Mouse (Mus musculus): ENCODE results near the gene Slc2a8. TPM values are rescaled to one million over a fixed set of nuclear protein-coding genes. Genes with fewer than 3 reads are reported as not detected.
"Not testable (repeated sequence)": the region's sequence is repeated elsewhere in the genome, so short reads cannot be mapped to it uniquely, and the experiment has no call there.

The Slc2a8 gene
- 15.4 and 18.3 TPM in 2 replicates for polyA plus RNA-seq (2015; fragmentation: Nextera tagmentation; extraction: Ambion mirVana)

- under 1% methylated on average over 43 of the region's 50 CpGs for WGBS
- ATAC-seq: peak; percentile 98
- no peaks in the 10 kb centered on the region for H3K36me3 ChIP-seq (ENCODE audit: poor library complexity, severe bottlenecking)
Measured at GRCm38 (mm10) chr2:32981725-32982271, at the start of gene Slc2a8. Gene Slc2a8, minus strand, starts transcription at chr2:32982083.

GRCm38 (mm10) chr2:33025040-33025439 is 43.2 kb upstream of the Slc2a8 start:
- WGBS: 86% methylated on average over 4 of the region's 4 CpGs
- no peaks in the 10 kb centered on the region for H3K27me3 ChIP-seq
- H3K9me3 ChIP-seq (replicated peaks): no peaks in the 10 kb centered on the region
- no peak overlapping the region for H3K27ac ChIP-seq
- no peak overlapping the region for H3K4me3 ChIP-seq
- no peaks in the 10 kb centered on the region for H3K4me1 ChIP-seq
- ATAC-seq: no peak
- no peak overlapping the region for H3K4me2 ChIP-seq
- no peak overlapping the region for H3K9ac ChIP-seq
- no peaks in the 10 kb centered on the region; the same call in 1 of the 2 replicates for H3K36me3 ChIP-seq (ENCODE audit: poor library complexity, severe bottlenecking)

More at GRCm38 (mm10) chr2:32981725-32982271, at the start of gene Slc2a8:
- H3K4me1 ChIP-seq: peaks cover 19% of the 10 kb centered on the region
- H3K9me3 ChIP-seq (replicated peaks): no peaks in the 10 kb centered on the region
- H3K27me3 ChIP-seq: peaks cover 7% of the 10 kb centered on the region
- peak within 1 kb of the TSS; percentile 68 for H3K4me3 ChIP-seq
- H3K4me2 ChIP-seq: peak within 1 kb of the TSS; percentile 100
- H3K27ac ChIP-seq: 0 out of 2 replicates have a peak within 1 kb of the TSS, but pooled peaks have one; percentile 5
- peak within 1 kb of the TSS; percentile 91 for H3K9ac ChIP-seq

- Histone ChIP-seq H3K4me1 (no peaks in the 10 kb centered on the region), H3K36me3 (ENCODE audit: poor library complexity, severe bottlenecking) (no peaks in the 10 kb centered on the region; the same call in 1 of the 2 replicates), H3K4me2 (no peak overlapping the region), H3K27me3 (no peaks in the 10 kb centered on the region), H3K4me3 (no peak overlapping the region), H3K9ac (no peak overlapping the region), H3K9me3 (replicated peaks) (no peaks in the 10 kb centered on the region), H3K27ac (no peak overlapping the region)
- ATAC-seq: no peak
- WGBS: 69% methylated on average over 10 of the region's 10 CpGs
Measured at GRCm38 (mm10) chr2:33024564-33024963, 42.7 kb upstream of the Slc2a8 start.

GRCm38 (mm10) chr2:33022846-33023245 is 41.0 kb upstream of the Slc2a8 start:
- Histone ChIP-seq H3K4me2 (no peak overlapping the region), H3K4me1 (no peaks in the 10 kb centered on the region), H3K27me3 (no peaks in the 10 kb centered on the region), H3K9ac (no peak overlapping the region), H3K27ac (no peak overlapping the region), H3K36me3 (ENCODE audit: poor library complexity, severe bottlenecking) (no peaks in the 10 kb centered on the region), H3K9me3 (replicated peaks) (no peaks in the 10 kb centered on the region), H3K4me3 (no peak overlapping the region)
- 84% methylated on average over 6 of the region's 6 CpGs for WGBS
- no peak for ATAC-seq

GRCm38 (mm10) chr2:33018026-33018425 is 36.1 kb upstream of the Slc2a8 start:
- no peak overlapping the region for H3K27ac ChIP-seq
- no peak for ATAC-seq
- H3K36me3 ChIP-seq (ENCODE audit: poor library complexity, severe bottlenecking): no peaks in the 10 kb centered on the region
- H3K27me3 ChIP-seq: no peaks in the 10 kb centered on the region
- H3K9me3 ChIP-seq (replicated peaks): no peaks in the 10 kb centered on the region
- H3K4me1 ChIP-seq: 0 out of 2 replicates have a peak, but pooled peaks cover 6% of the 10 kb centered on the region
- WGBS: 11% methylated on average over 6 of the region's 6 CpGs
- no peak overlapping the region for H3K9ac ChIP-seq
- no peak overlapping the region for H3K4me2 ChIP-seq
- H3K4me3 ChIP-seq: no peak overlapping the region

GRCm38 (mm10) chr2:33017191-33017590 is 35.3 kb upstream of the Slc2a8 start:
- Histone ChIP-seq H3K9ac (no peak overlapping the region), H3K27me3 (no peaks in the 10 kb centered on the region), H3K36me3 (ENCODE audit: poor library complexity, severe bottlenecking) (no peaks in the 10 kb centered on the region), H3K4me3 (no peak overlapping the region), H3K4me2 (no peak overlapping the region), H3K27ac (no peak overlapping the region), H3K9me3 (replicated peaks) (no peaks in the 10 kb centered on the region), H3K4me1 (0 out of 2 replicates have a peak, but pooled peaks cover 6% of the 10 kb centered on the region)
- 81% methylated on average over 2 of the region's 2 CpGs for WGBS
- no peak for ATAC-seq

GRCm38 (mm10) chr2:33014877-33015276 is 33.0 kb upstream of the Slc2a8 start:
- H3K4me2 ChIP-seq: no peak overlapping the region
- no peak overlapping the region for H3K4me3 ChIP-seq
- H3K27me3 ChIP-seq: no peaks in the 10 kb centered on the region
- H3K36me3 ChIP-seq (ENCODE audit: poor library complexity, severe bottlenecking): no peaks in the 10 kb centered on the region
- WGBS: 69% methylated on average over 5 of the region's 5 CpGs
- H3K9me3 ChIP-seq (replicated peaks): no peaks in the 10 kb centered on the region
- ATAC-seq: 0 out of 2 replicates have a peak, but pooled peaks have one; percentile 45
- H3K4me1 ChIP-seq: 0 out of 2 replicates have a peak, but pooled peaks cover 6% of the 10 kb centered on the region
- no peak overlapping the region for H3K9ac ChIP-seq
- no peak overlapping the region for H3K27ac ChIP-seq

- H3K4me2 ChIP-seq; ATAC-seq; H3K9ac ChIP-seq; H3K27me3 ChIP-seq; H3K9me3 ChIP-seq (replicated peaks); H3K27ac ChIP-seq; H3K4me3 ChIP-seq; H3K4me1 ChIP-seq; H3K36me3 ChIP-seq (ENCODE audit: poor library complexity, severe bottlenecking): not testable (repeated sequence)
- WGBS: 83% methylated on average over 4 of the region's 4 CpGs
Measured at GRCm38 (mm10) chr2:33009055-33009454, 27.2 kb upstream of the Slc2a8 start.

- Histone ChIP-seq H3K4me1 (no peaks in the 10 kb centered on the region), H3K9me3 (replicated peaks) (no peaks in the 10 kb centered on the region), H3K36me3 (ENCODE audit: poor library complexity, severe bottlenecking) (0 out of 2 replicates have a peak, but pooled peaks cover 8% of the 10 kb centered on the region), H3K9ac (no peak overlapping the region), H3K4me3 (no peak overlapping the region), H3K27me3 (no peaks in the 10 kb centered on the region), H3K4me2 (no peak overlapping the region), H3K27ac (no peak overlapping the region)
- 66% methylated on average over 5 of the region's 5 CpGs for WGBS
- no peak for ATAC-seq
Measured at GRCm38 (mm10) chr2:33005041-33005440, 23.2 kb upstream of the Slc2a8 start.

- Histone ChIP-seq H3K27me3 (no peaks in the 10 kb centered on the region), H3K4me3 (no peak overlapping the region), H3K9ac (no peak overlapping the region), H3K36me3 (ENCODE audit: poor library complexity, severe bottlenecking) (0 out of 2 replicates have a peak, but pooled peaks cover 8% of the 10 kb centered on the region), H3K4me1 (no peaks in the 10 kb centered on the region), H3K4me2 (no peak overlapping the region), H3K27ac (no peak overlapping the region), H3K9me3 (replicated peaks) (no peaks in the 10 kb centered on the region)
- WGBS: 90% methylated on average over 7 of the region's 7 CpGs
- ATAC-seq: no peak
Measured at GRCm38 (mm10) chr2:33002144-33002543, 20.3 kb upstream of the Slc2a8 start.

- no peaks in the 10 kb centered on the region for H3K27me3 ChIP-seq
- H3K9ac ChIP-seq: no peak overlapping the region
- 98% methylated on average over 2 of the region's 2 CpGs for WGBS
- 0 out of 2 replicates have a peak, but pooled peaks cover 3% of the 10 kb centered on the region for H3K36me3 ChIP-seq (ENCODE audit: poor library complexity, severe bottlenecking)
- ATAC-seq: no peak
- H3K4me2 ChIP-seq: no peak overlapping the region
- no peaks in the 10 kb centered on the region for H3K4me1 ChIP-seq
- H3K4me3 ChIP-seq: no peak overlapping the region
- no peaks in the 10 kb centered on the region for H3K9me3 ChIP-seq (replicated peaks)
- no peak overlapping the region for H3K27ac ChIP-seq
Measured at GRCm38 (mm10) chr2:32999752-33000151, 17.9 kb upstream of the Slc2a8 start.

GRCm38 (mm10) chr2:32997792-32998191 is 15.9 kb upstream of the Slc2a8 start:
- 0 out of 2 replicates have a peak, but pooled peaks cover 3% of the 10 kb centered on the region for H3K36me3 ChIP-seq (ENCODE audit: poor library complexity, severe bottlenecking)
- H3K9me3 ChIP-seq (replicated peaks): no peaks in the 10 kb centered on the region
- no peaks in the 10 kb centered on the region for H3K27me3 ChIP-seq
- ATAC-seq: no peak
- H3K4me3 ChIP-seq: no peak overlapping the region
- H3K4me2 ChIP-seq: no peak overlapping the region
- H3K27ac ChIP-seq: no peak overlapping the region
- no peak overlapping the region for H3K9ac ChIP-seq
- H3K4me1 ChIP-seq: no peaks in the 10 kb centered on the region
- WGBS: 83% methylated on average over 4 of the region's 4 CpGs

- H3K9ac ChIP-seq: no peak overlapping the region
Measured at GRCm38 (mm10) chr2:32997081-32997480, 15.2 kb upstream of the Slc2a8 start.

More at GRCm38 (mm10) chr2:32997081-32997480, 15.2 kb upstream of the Slc2a8 start:
- Histone ChIP-seq H3K36me3 (ENCODE audit: poor library complexity, severe bottlenecking) (no peaks in the 10 kb centered on the region), H3K4me1 (no peaks in the 10 kb centered on the region), H3K27ac (no peak overlapping the region), H3K27me3 (no peaks in the 10 kb centered on the region), H3K9me3 (replicated peaks) (no peaks in the 10 kb centered on the region), H3K4me3 (no peak overlapping the region), H3K4me2 (no peak overlapping the region)
- 59% methylated on average over 6 of the region's 6 CpGs for WGBS
- ATAC-seq: no peak

Measured in forebrain, embryonic 13.5 days (tissue).